Mouse (Mus musculus) bone marrow, adult 2 months (tissue): ENCODE measurements at regions not wholly inside any gene's neighbourhood (a gene's known extent, or its start where the extent isn't known, plus 50 kb on each side); places are given as distances from the start of the nearest gene placed in this dataset.

Source experiments
- CTCF ChIP-seq: fragments of 200-500 bp; IDR thresholded peaks from 2 replicates; pipeline ENCODE4 v1.5.1; 2011; ENCODE audit warnings: low read length, control low read depth; ENCODE audit not compliant: control insufficient read depth, insufficient read depth
- POLR2A ChIP-seq: fragments of 200-500 bp; IDR thresholded peaks from 2 replicates; pipeline ENCODE4 v1.6.1; 2011; ENCODE audit warnings: low read depth, mild to moderate bottlenecking, control low read depth, low read length, borderline replicate concordance; ENCODE audit not compliant: control insufficient read depth

- no peak for TF ChIP-seq CTCF
- no peak for TF ChIP-seq POLR2A
These were observed 114.1 kb upstream of the Fn1 start for GRCm38 (mm10) chr1:71767076-71767475.
